Mouse (Mus musculus) liver, embryonic 11.5 days (tissue): Measurements from ENCODE around the gene Mvk. TPM values are rescaled to one million over a fixed set of nuclear protein-coding genes. Genes with fewer than 3 reads are reported as not detected.

Experiments used
- ATAC-seq: fragments of 200-750 bp; cut with Nextera tagmentation; replicated peaks from 2 replicates; pipeline ENCODE4 v1.8.0; 2017; ENCODE audit warnings: moderate number of reproducible peaks, mild to moderate bottlenecking, moderate TSS enrichment, moderate library complexity; ENCODE audit not compliant: low FRiP score
- DNase-seq: peaks from one replicate; pipeline ENCODE4 v3.0.0-alpha.2; 2017; ENCODE audit warnings: low spot score
- H3K27ac ChIP-seq: fragments of 300-500 bp; sonication (generic); 2 replicates; pipeline ENCODE4 v1.5.1; 2014; ENCODE audit warnings: mild to moderate bottlenecking, low read depth, low read length, control low read depth
- H3K27me3 ChIP-seq: fragments of 300-500 bp; sonication (generic); replicated peaks from 2 replicates; pipeline ENCODE4 v1.6.1; 2014; ENCODE audit warnings: low read length, mixed read lengths; ENCODE audit not compliant: control insufficient read depth, insufficient read depth
- H3K36me3 ChIP-seq: fragments of 300-500 bp; sonication (generic); 2 replicates; pipeline ENCODE4 v1.6.1; 2014; ENCODE audit warnings: mild to moderate bottlenecking, low read length, moderate library complexity, mixed read lengths; ENCODE audit not compliant: control insufficient read depth, insufficient read depth
- H3K4me1 ChIP-seq: fragments of 300-500 bp; sonication (generic); replicated peaks from 2 replicates; pipeline ENCODE4 v1.6.1; 2014; ENCODE audit warnings: low read length, mixed read lengths; ENCODE audit not compliant: control insufficient read depth, insufficient read depth
- H3K4me2 ChIP-seq: fragments of 300-500 bp; sonication (generic); 2 replicates; pipeline ENCODE4 v1.6.1; 2014; ENCODE audit warnings: mild to moderate bottlenecking, control low read depth, moderate library complexity
- H3K4me3 ChIP-seq: fragments of 300-500 bp; sonication (generic); 2 replicates; pipeline ENCODE4 v1.5.1; 2014; ENCODE audit warnings: low read depth, low read length, control low read depth
- H3K9ac ChIP-seq: fragments of 300-500 bp; sonication (generic); 2 replicates; pipeline ENCODE4 v1.6.1; 2014; ENCODE audit warnings: low read depth, low read length, control low read depth
- H3K9me3 ChIP-seq: fragments of 300-500 bp; sonication (generic); 2 replicates; pipeline ENCODE4 v1.6.1; 2016; ENCODE audit warnings: low read length, inconsistent platforms, mixed read lengths; ENCODE audit not compliant: control insufficient read depth
- WGBS: fragments of 180-500 bp; shearing (Covaris S2); extraction: QIAGEN DNeasy Blood & Tissue Kit; methylation state at CpG from one replicate; pipeline ENCODE4 v1.1.7; 2014; 5-methylcytosine and 5-hydroxymethylcytosine counted together
- polyA plus RNA-seq: library from polyadenylated mRNA; unstranded; fragments of >200 nt; fragmentation: Nextera tagmentation; extraction: Ambion mirVana; gene quantifications from 2 replicates; pipeline ENCODE4 v1.2.1, GENCODE M21; 2014

The Mvk gene
- polyA plus RNA-seq, 1 experiment from 2014 or later, result 48.5 TPM

GRCm38 (mm10) chr5:114434359-114434758 lies 9.7 kb upstream of the Mvk start:
- Histone ChIP-seq H3K27ac (no peak overlapping the region), H3K27me3 (no peaks in the 10 kb centered on the region; the same call in 1 of the 2 replicates), H3K4me1 (no peaks in the 10 kb centered on the region), H3K9ac (no peak overlapping the region), H3K9me3 (no peaks in the 10 kb centered on the region), H3K36me3 (peaks cover 5% of the 10 kb centered on the region; the same call in 1 of the 2 replicates), H3K4me2 (no peak overlapping the region), H3K4me3 (no peak overlapping the region)
- ATAC-seq (no peak), DNase-seq (no peak)
- 85% methylated on average over 8 of the region's 8 CpGs for WGBS

- Histone ChIP-seq H3K4me3 (no peak overlapping the region), H3K36me3 (peaks cover 5% of the 10 kb centered on the region; the same call in 1 of the 2 replicates), H3K9me3 (no peaks in the 10 kb centered on the region), H3K27ac (no peak overlapping the region), H3K9ac (no peak overlapping the region), H3K27me3 (no peaks in the 10 kb centered on the region), H3K4me1 (no peaks in the 10 kb centered on the region), H3K4me2 (no peak overlapping the region)
- no peak for ATAC-seq
- DNase-seq, result no peak
- 92% methylated on average over 14 of the region's 14 CpGs for WGBS
These were observed 8.5 kb upstream of the Mvk start for GRCm38 (mm10) chr5:114435588-114435987.

GRCm38 (mm10) chr5:114444368-114444692 lies 261 bp downstream of the Mvk start:
- H3K27me3 ChIP-seq, result no peaks in the 10 kb centered on the region
- peak overlapping the region; percentile 63 for H3K9ac ChIP-seq
- no peaks in the 10 kb centered on the region for H3K9me3 ChIP-seq
- no peak overlapping the region for H3K27ac ChIP-seq
- under 1% methylated on average over 21 of the region's 21 CpGs for WGBS
- H3K4me1 ChIP-seq, result peaks cover 14% of the 10 kb centered on the region; the same call in 1 of the 2 replicates
- peak overlapping the region; percentile 81 for H3K4me2 ChIP-seq
- ATAC-seq, result no peak
- no peak for DNase-seq
- peaks cover 4% of the 10 kb centered on the region; the same call in 1 of the 2 replicates for H3K36me3 ChIP-seq
- H3K4me3 ChIP-seq, result peak overlapping the region; percentile 62

GRCm38 (mm10) chr5:114449011-114449410 lies 4.9 kb downstream of the Mvk start:
- WGBS, result 77% methylated on average over 4 of the region's 4 CpGs
- no peak for DNase-seq
- no peak for ATAC-seq
- Histone ChIP-seq H3K9me3 (no peaks in the 10 kb centered on the region), H3K4me2 (no peak overlapping the region), H3K4me1 (peaks cover 9% of the 10 kb centered on the region; the same call in 1 of the 2 replicates), H3K36me3 (peaks cover 7% of the 10 kb centered on the region; the same call in 1 of the 2 replicates), H3K27me3 (no peaks in the 10 kb centered on the region), H3K4me3 (no peak overlapping the region), H3K27ac (no peak overlapping the region), H3K9ac (no peak overlapping the region)

GRCm38 (mm10) chr5:114456287-114456686 lies 12.2 kb downstream of the Mvk start:
- WGBS, result 81% methylated on average over 9 of the region's 9 CpGs
- no peak for DNase-seq
- Histone ChIP-seq H3K9ac (no peak overlapping the region), H3K9me3 (no peaks in the 10 kb centered on the region), H3K4me2 (no peak overlapping the region), H3K4me3 (no peak overlapping the region), H3K27me3 (no peaks in the 10 kb centered on the region), H3K4me1 (peaks cover 7% of the 10 kb centered on the region), H3K36me3 (peaks cover 3% of the 10 kb centered on the region; the same call in 1 of the 2 replicates), H3K27ac (no peak overlapping the region)
- ATAC-seq, result no peak

GRCm38 (mm10) chr5:114456995-114457605 lies 13.0 kb downstream of the Mvk start:
- WGBS, result 81% methylated on average over 16 of the region's 16 CpGs
- DNase-seq (no peak), ATAC-seq (no peak)
- Histone ChIP-seq H3K27ac (no peak overlapping the region), H3K4me1 (peaks cover 12% of the 10 kb centered on the region), H3K4me2 (no peak overlapping the region), H3K9me3 (no peaks in the 10 kb centered on the region), H3K9ac (no peak overlapping the region), H3K36me3 (peaks cover 3% of the 10 kb centered on the region; the same call in 1 of the 2 replicates), H3K4me3 (no peak overlapping the region), H3K27me3 (no peaks in the 10 kb centered on the region)

- H3K27me3 ChIP-seq, result no peaks in the 10 kb centered on the region; the same call in 1 of the 2 replicates
- no peak overlapping the region for H3K4me3 ChIP-seq
- no peak overlapping the region for H3K27ac ChIP-seq
- WGBS, result 7% methylated on average over 7 of the region's 7 CpGs
- no peaks in the 10 kb centered on the region for H3K36me3 ChIP-seq
- peak overlapping the region; percentile 3; the same call in 1 of the 2 replicates for H3K4me2 ChIP-seq
- H3K4me1 ChIP-seq, result peaks cover 20% of the 10 kb centered on the region
- H3K9me3 ChIP-seq, result no peaks in the 10 kb centered on the region
- ATAC-seq, result peak; percentile 69
- peak; percentile 79 for DNase-seq
- H3K9ac ChIP-seq, result no peak overlapping the region
These were observed 17.2 kb downstream of the Mvk start for GRCm38 (mm10) chr5:114461238-114461637.

GRCm38 (mm10) chr5:114462067-114463040 lies 18.3 kb downstream of the Mvk start:
- 77% methylated on average over 24 of the region's 24 CpGs for WGBS
- no peak overlapping the region for H3K27ac ChIP-seq
- H3K4me1 ChIP-seq, result peaks cover 22% of the 10 kb centered on the region

More at GRCm38 (mm10) chr5:114462067-114463040, 18.3 kb downstream of the Mvk start:
- Histone ChIP-seq H3K9ac (no peak overlapping the region), H3K9me3 (no peaks in the 10 kb centered on the region), H3K4me3 (no peak overlapping the region), H3K36me3 (no peaks in the 10 kb centered on the region), H3K4me2 (no peak overlapping the region), H3K27me3 (no peaks in the 10 kb centered on the region; the same call in 1 of the 2 replicates)
- no peak for ATAC-seq
- no peak for DNase-seq
